Mouse (Mus musculus) intestine, postnatal 0 days (tissue): ENCODE measurements around the gene Insl3. TPM values are rescaled to one million over a fixed set of nuclear protein-coding genes. Genes with fewer than 3 reads are reported as not detected.
A peak's percentile ranks its signal among the peaks of the same experiment; 100 is the strongest.
"Not testable (repeated sequence)": the region's sequence is repeated elsewhere in the genome, so short reads cannot be mapped to it uniquely, and the experiment has no call there.

Experiments used
- ATAC-seq: fragments of 200-750 bp; cut with Nextera tagmentation; 2 replicates; pipeline ENCODE4 v1.8.0; 2017; ENCODE audit warnings: mild to moderate bottlenecking, moderate TSS enrichment, moderate library complexity
- H3K27ac ChIP-seq: fragments of 300-500 bp; sonication (generic); 2 replicates; pipeline ENCODE4 v1.5.1; 2014; ENCODE audit warnings: mild to moderate bottlenecking, low read depth, low read length, moderate library complexity
- H3K27me3 ChIP-seq: fragments of 300-500 bp; sonication (generic); replicated peaks from 2 replicates; pipeline ENCODE4 v1.6.1; 2014; ENCODE audit warnings: low read length, mixed read lengths; ENCODE audit not compliant: control insufficient read depth, insufficient read depth
- H3K36me3 ChIP-seq: fragments of 300-500 bp; sonication (generic); 2 replicates; pipeline ENCODE4 v1.6.1; 2014; ENCODE audit warnings: mild to moderate bottlenecking, moderate library complexity; ENCODE audit not compliant: control insufficient read depth, insufficient read depth
- H3K4me1 ChIP-seq: fragments of 300-500 bp; sonication (generic); replicated peaks from 2 replicates; pipeline ENCODE4 v1.6.1; 2014; ENCODE audit warnings: antibody characterized with exemption, low read length, mixed read lengths; ENCODE audit not compliant: control insufficient read depth, insufficient read depth
- H3K4me2 ChIP-seq: fragments of 300-500 bp; sonication (generic); replicated peaks from 2 replicates; pipeline ENCODE4 v1.6.1; 2014; ENCODE audit warnings: low read depth, mild to moderate bottlenecking, moderate library complexity
- H3K4me3 ChIP-seq: fragments of 300-500 bp; sonication (generic); 2 replicates; pipeline ENCODE4 v1.5.1; 2014; ENCODE audit warnings: low read depth, low read length
- H3K9ac ChIP-seq: fragments of 300-500 bp; sonication (generic); 2 replicates; pipeline ENCODE4 v1.6.1; 2014; ENCODE audit warnings: mild to moderate bottlenecking, low read depth, low read length
- H3K9me3 ChIP-seq: fragments of 300-500 bp; sonication (generic); 2 replicates; pipeline ENCODE4 v1.6.1; 2016; ENCODE audit warnings: mixed run types; ENCODE audit not compliant: control insufficient read depth
- CTCF ChIP-seq: sonication (generic); IDR thresholded peaks from 2 replicates; pipeline ENCODE4 v1.5.1; 2016; ENCODE audit warnings: low read depth, mild to moderate bottlenecking, control low read depth, antibody characterized with exemption, moderate library complexity
- WGBS: fragments of 180-500 bp; shearing (Covaris S2); extraction: QIAGEN DNeasy Blood & Tissue Kit; methylation state at CpG from one replicate; pipeline ENCODE4 v1.1.7; 2014; 5-methylcytosine and 5-hydroxymethylcytosine counted together
- polyA plus RNA-seq: library from polyadenylated mRNA; unstranded; fragments of >200 nt; fragmentation: Nextera tagmentation; extraction: Ambion mirVana; gene quantifications from 2 replicates; pipeline ENCODE4 v1.2.1, GENCODE M21; 2015

Gene Insl3
- polyA plus RNA-seq, 1 experiment from 2014 or later, result 2.5 TPM

GRCm38 (mm10) chr8:71728240-71728785 lies 39.3 kb downstream of the Insl3 start:
- no peak for ATAC-seq
- peak overlapping the region; percentile 26 for H3K4me3 ChIP-seq
- WGBS, result 6% methylated on average over 20 of the region's 21 CpGs
- 0 out of 2 replicates have a peak, but pooled peaks cover 5% of the 10 kb centered on the region for H3K4me1 ChIP-seq
- no peaks in the 10 kb centered on the region for H3K36me3 ChIP-seq
- TF ChIP-seq CTCF, result no peak
- H3K4me2 ChIP-seq, result peak overlapping the region; percentile 65
- H3K9me3 ChIP-seq, result no peaks in the 10 kb centered on the region
- peak overlapping the region; percentile 34; the same call in 1 of the 2 replicates for H3K9ac ChIP-seq
- H3K27me3 ChIP-seq, result peaks cover 9% of the 10 kb centered on the region; the same call in 1 of the 2 replicates
- H3K27ac ChIP-seq, result no peak overlapping the region

- Histone ChIP-seq H3K9ac (0 out of 2 replicates have a peak overlapping the region, but pooled peaks have one; percentile 34), H3K36me3 (no peaks in the 10 kb centered on the region), H3K4me3 (no peak overlapping the region), H3K27ac (no peak overlapping the region), H3K9me3 (no peaks in the 10 kb centered on the region), H3K4me2 (peak overlapping the region; percentile 65), H3K4me1 (0 out of 2 replicates have a peak, but pooled peaks cover 5% of the 10 kb centered on the region), H3K27me3 (peaks cover 9% of the 10 kb centered on the region; the same call in 1 of the 2 replicates)
- TF ChIP-seq CTCF, result no peak
- ATAC-seq, result no peak
- 7% methylated on average over 10 of the region's 16 CpGs for WGBS
These were observed 40.0 kb downstream of the Insl3 start for GRCm38 (mm10) chr8:71728826-71729620.

- H3K27me3 ChIP-seq, result 0 out of 2 replicates have a peak, but pooled peaks cover 3% of the 10 kb centered on the region
- no peaks in the 10 kb centered on the region for H3K9me3 ChIP-seq
- 0 out of 2 replicates have a peak, but pooled peaks cover 5% of the 10 kb centered on the region for H3K4me1 ChIP-seq
- WGBS, result 51% methylated on average over 3 of the region's 3 CpGs
- H3K36me3 ChIP-seq, result no peaks in the 10 kb centered on the region
- H3K9ac ChIP-seq, result no peak overlapping the region
- no peak overlapping the region for H3K4me3 ChIP-seq
- no peak for ATAC-seq
- peak; percentile 77 for TF ChIP-seq CTCF
- no peak overlapping the region for H3K4me2 ChIP-seq
- no peak overlapping the region for H3K27ac ChIP-seq
These were observed 42.7 kb downstream of the Insl3 start for GRCm38 (mm10) chr8:71731652-71732230.

DNA sequence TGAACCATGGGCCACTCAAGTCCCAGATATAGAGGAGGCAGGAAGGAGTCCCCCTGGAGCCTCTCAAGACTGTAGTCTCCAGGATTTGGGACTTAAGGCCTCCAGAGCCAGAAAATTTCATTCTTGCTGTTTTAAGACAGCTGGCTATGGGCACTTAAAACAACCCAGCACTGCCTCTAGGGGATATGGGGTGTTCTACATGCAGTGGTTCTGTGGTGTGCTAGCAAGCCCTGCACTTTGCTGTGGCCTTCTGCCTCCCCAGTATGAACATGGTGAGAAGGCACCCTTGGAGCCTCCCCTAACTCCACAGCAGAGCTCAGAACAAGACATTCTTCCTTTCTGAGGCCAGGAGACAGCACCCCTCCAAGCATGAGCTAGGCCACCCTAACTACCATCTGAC lies 49.3 kb downstream of the Insl3 start:
- not testable (repeated sequence) for H3K27ac ChIP-seq, H3K27me3 ChIP-seq, H3K4me1 ChIP-seq, H3K36me3 ChIP-seq, H3K4me3 ChIP-seq, H3K9me3 ChIP-seq, H3K4me2 ChIP-seq, H3K9ac ChIP-seq, ATAC-seq

Other genes with a start within 250 kb of the Insl3 start
- 15.2 and 15.9 TPM in 2 replicates for gene Abhd8, start 225.6 kb upstream of the Insl3 start, polyA plus RNA-seq
- 187 and 190 TPM in 2 replicates for gene Mrpl34, start 224.3 kb upstream of the Insl3 start, polyA plus RNA-seq
- gene Dda1, start 220.0 kb upstream of the Insl3 start, polyA plus RNA-seq, result 82.8 and 91.7 TPM in 2 replicates
- 0.54 and 0.74 TPM in 2 replicates for gene Ano8, start 203.3 kb upstream of the Insl3 start, polyA plus RNA-seq
- gene Gtpbp3, start 201.1 kb upstream of the Insl3 start, polyA plus RNA-seq, result 6.3 and 6.6 TPM in 2 replicates
- gene Plvap, start 177.5 kb upstream of the Insl3 start, polyA plus RNA-seq, result 109 and 111 TPM in 2 replicates
- 0.08 TPM in 1 of 2 replicates, not detected in the other for gene Ccdc194, start 163.5 kb upstream of the Insl3 start, polyA plus RNA-seq
- gene Bst2, start 151.8 kb upstream of the Insl3 start, polyA plus RNA-seq, result 85.5 and 91.5 TPM in 2 replicates
- gene Mvb12a, start 146.3 kb upstream of the Insl3 start, polyA plus RNA-seq, result 133 and 143 TPM in 2 replicates
- gene Tmem221, start 130.3 kb upstream of the Insl3 start, polyA plus RNA-seq, result 0.66 and 0.90 TPM in 2 replicates
- gene Nxnl1, start 122.6 kb upstream of the Insl3 start, polyA plus RNA-seq, result not detected in 2 replicates
- gene Slc27a1, start 120.3 kb upstream of the Insl3 start, polyA plus RNA-seq, result 14.5 and 14.9 TPM in 2 replicates
- 152 and 154 TPM in 2 replicates for gene Pgls, start 97.0 kb upstream of the Insl3 start, polyA plus RNA-seq
- gene Fam129c, start 91.6 kb upstream of the Insl3 start, polyA plus RNA-seq, result 0.47 and 0.77 TPM in 2 replicates
- 43.3 and 44.5 TPM in 2 replicates for gene Colgalt1, start 78.2 kb upstream of the Insl3 start, polyA plus RNA-seq
- 0.60 and 0.72 TPM in 2 replicates for gene Unc13a, start 17.5 kb upstream of the Insl3 start, polyA plus RNA-seq
- gene Jak3, start 12.9 kb upstream of the Insl3 start, polyA plus RNA-seq, result 5.7 and 6.8 TPM in 2 replicates
- gene B3gnt3, start 12.6 kb downstream of the Insl3 start, polyA plus RNA-seq, result 30.5 and 33.5 TPM in 2 replicates
- gene Fcho1, start 36.5 kb downstream of the Insl3 start, polyA plus RNA-seq, result 2.2 and 2.5 TPM in 2 replicates
- 4.0 and 4.8 TPM in 2 replicates for gene Zfp709, start 192.8 kb downstream of the Insl3 start, polyA plus RNA-seq
- gene Zfp882, start 219.4 kb downstream of the Insl3 start, polyA plus RNA-seq, result 1.2 and 1.4 TPM in 2 replicates
- 9.3 and 12.8 TPM in 2 replicates for gene Zfp617, start 219.4 kb downstream of the Insl3 start, polyA plus RNA-seq